Mouse (Mus musculus): ENCODE data around the gene Camkmt.
A peak's percentile ranks its signal among the peaks of the same experiment; 100 is the strongest.

The Camkmt gene

DNA sequence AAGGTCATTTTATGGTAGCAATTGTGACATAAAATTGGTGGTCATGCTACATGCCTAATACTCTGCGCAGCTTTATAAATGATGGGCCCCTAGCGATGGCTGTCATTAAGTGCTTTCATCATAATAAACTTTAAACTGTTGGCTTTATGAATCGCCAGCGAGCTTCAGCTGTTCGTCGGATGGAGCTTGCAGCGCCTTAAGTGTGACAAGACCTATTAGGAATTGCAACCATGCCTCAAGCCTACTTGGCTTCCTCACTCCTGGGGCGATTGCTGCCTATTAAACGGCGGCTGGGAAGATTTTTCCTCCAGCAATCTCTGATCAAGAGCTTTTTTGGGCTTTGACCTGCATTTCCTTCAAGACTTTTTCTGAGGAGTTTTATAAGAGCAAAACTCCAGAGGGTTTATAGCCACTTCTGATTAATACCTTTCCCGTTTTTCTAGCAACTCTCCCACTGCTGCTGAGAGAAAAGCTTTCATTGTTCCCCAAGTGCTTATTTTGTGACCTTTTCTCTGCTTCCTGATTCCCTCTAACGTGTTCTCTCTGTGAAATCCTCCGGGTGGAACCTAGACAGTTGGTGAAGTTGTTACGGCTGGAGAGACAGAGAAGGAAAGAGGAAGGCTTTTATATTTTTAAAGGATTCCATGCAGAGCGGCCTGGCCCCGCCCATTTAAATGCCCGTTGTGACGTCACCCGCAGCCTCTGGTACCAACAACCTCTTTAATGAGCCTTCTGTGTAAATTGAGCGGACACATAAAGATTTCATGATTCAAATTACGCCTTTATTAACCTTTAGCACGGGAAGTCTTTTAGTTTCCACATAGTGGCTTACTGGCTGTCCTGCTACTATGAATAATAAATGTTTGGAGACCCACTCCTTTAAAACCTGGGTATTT lies 373.4 kb downstream of the Camkmt start:
- DNase-seq (ENCODE audit: low read depth) = no peak

- DNase-seq (ENCODE audit: low read depth) = no peak
Observed at GRCm38 (mm10) chr17:85464466-85465411, 374.4 kb downstream of the Camkmt start.

DNA sequence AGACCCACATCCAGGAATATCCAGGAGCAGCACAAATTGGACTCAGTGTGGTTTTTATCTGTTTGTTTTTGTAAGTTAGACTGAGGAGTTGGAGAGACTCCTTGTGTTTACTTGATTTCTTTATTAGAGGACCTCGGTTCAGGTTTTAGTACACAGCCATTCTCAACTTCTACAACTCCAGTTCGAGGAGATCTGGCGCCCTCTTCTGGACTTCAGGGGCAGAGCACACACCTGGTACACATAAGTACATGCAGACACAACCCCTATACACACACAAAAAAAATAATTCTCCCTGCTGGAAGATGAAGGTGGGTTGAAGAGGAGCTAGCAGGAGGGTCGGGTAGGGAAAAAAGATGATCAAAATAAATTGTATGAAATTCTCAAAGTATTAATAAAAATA lies 379.4 kb downstream of the Camkmt start:
- peak; percentile 1 for DNase-seq (ENCODE audit: low read depth)

DNA sequence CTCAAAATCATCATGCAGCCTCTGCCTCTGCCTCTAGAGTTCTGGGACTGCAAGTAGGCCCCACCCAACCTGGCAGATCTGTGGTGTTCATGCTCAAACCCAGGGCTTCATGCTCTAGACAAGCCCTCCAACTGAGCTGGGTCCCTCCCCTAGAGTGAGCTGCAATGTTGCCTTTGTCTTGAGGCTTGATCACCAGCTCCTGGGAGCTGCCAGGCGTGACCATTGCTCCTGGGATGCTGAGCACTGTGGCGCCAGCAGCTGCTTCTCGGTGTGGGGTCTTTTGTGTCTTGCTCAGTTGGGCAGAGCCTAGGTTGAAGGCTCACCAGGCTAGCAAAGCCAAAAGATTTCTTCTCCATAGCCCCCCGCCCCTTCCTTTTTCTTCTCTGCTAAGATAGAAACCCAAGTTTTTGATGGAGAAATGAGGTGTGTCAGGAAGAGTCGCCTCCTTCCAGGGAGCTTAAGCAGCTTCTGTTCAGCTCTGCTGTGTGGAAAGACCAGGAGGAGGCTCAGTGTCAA lies 382.4 kb downstream of the Camkmt start:
- no peak for DNase-seq (ENCODE audit: low read depth)

- DNase-seq (ENCODE audit: low read depth) = no peak
Observed at GRCm38 (mm10) chr17:85473217-85473616, 382.9 kb downstream of the Camkmt start.

- DNase-seq (ENCODE audit: low read depth) = no peak
Observed at GRCm38 (mm10) chr17:85473881-85474280, 383.5 kb downstream of the Camkmt start.

GRCm38 (mm10) chr17:85481241-85481640 lies 390.9 kb downstream of the Camkmt start:
- DNase-seq (ENCODE audit: low read depth) = no peak

GRCm38 (mm10) chr17:85483086-85483485 lies 392.7 kb downstream of the Camkmt start:
- DNase-seq (ENCODE audit: low read depth) = no peak

DNA sequence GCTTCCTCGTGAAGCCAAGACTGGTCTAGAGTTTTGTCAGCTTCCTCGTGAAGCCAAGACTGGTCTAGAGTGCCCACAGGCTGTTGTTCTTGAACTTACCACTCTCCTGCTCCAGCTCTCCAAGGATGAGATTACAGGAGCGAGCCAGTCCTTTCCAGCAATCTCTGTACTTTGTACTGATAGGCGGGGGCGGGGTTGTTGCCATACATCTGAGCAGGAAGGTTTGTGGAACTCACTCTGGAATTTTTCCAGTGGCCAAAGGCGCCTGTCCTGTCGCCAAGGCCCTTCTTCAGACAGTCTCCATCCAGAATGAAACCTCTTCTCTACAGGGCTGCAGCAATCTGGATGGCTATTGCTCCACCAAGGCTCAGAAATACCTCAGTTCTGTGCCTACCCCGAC lies 393.7 kb downstream of the Camkmt start:
- no peak for DNase-seq (ENCODE audit: low read depth)

DNA sequence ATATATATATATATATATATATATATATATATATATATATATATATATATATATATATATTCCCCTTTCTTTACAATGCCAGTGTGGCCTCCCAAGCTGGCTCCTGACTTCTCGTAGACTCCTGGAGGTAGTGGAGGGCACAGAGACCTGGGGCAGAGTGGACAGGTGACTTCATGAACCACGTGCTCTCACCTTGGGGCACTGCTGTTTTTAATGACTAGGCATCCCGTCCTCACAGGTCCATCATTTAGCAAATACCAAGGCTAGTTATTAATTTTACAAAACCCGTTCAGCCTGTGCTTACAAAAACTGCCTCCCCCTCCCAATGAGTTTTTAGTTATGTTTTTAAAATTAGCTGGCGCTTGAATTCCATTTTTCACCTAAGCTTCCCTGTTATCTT lies 394.2 kb downstream of the Camkmt start:
- no peak for DNase-seq (ENCODE audit: low read depth)

- DNase-seq (ENCODE audit: low read depth) = no peak
Observed at GRCm38 (mm10) chr17:85485065-85485945, 395.0 kb downstream of the Camkmt start.

GRCm38 (mm10) chr17:85485946-85486533 lies 395.7 kb downstream of the Camkmt start:
- no peak for DNase-seq (ENCODE audit: low read depth)

- DNase-seq (ENCODE audit: low read depth) = no peak
Observed at GRCm38 (mm10) chr17:85486585-85487480, 396.5 kb downstream of the Camkmt start.

DNA sequence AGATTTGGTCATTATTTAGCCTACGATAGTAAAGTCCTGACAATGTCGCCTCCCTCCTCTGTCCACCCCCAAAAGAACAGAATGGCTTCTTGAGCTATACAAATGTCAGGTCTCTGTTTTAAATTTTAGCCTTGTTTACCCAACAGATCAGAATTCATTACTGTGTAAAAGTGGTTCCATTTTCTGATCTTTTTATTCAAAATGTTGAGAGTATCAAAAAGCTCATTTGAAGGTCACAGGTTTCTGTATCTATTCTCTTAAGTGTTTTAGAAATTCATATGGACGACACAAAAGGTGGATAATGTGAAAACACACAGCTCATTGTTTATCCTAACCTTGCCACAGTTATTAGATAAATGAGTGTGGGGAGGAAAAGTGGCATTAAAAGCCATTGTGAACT lies 397.2 kb downstream of the Camkmt start:
- DNase-seq (ENCODE audit: low read depth) = no peak

DNA sequence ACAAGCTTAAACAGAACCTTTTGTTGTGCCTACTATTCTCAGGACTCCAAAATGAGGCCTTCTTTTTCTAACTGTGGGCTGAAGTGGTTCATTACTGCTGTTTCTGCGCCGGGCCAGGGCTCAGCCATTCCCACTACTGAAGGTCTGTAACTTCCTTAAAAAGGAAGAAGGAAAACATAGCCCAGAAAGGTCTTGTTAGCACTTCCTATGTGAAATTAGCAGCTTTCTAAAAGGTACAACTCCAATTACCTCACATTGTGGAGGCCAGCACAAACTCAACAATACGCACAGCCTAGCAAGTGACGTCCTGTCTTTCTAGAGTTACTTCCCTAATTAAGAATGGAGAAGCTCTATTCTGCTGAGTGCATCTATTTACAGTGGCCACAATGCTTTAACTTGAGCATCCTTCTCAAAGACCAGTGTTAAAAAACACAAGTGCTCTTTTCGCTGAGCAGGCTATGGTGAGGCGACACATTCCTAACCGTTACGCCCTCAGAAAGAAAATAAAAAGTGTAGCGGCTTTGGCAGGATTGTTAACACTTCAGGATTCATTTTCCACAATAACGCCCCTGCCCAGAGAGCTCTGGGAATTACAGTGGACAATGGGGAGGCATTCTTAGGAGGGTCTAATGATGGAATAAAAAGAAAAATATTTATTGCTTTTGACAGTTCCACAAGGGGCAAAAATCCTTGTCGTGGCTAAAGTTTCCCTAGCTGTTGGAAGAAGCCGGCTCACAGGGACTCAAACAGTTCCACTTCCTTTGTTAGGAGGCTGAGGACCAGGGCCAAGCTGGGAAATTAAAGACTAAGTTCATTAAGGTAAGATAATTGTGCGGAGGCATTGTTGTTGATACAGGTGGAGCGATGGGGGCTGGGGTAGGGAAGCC lies 398.5 kb downstream of the Camkmt start:
- DNase-seq (ENCODE audit: low read depth) = no peak

GRCm38 (mm10) chr17:85489488-85489980 lies 399.2 kb downstream of the Camkmt start:
- DNase-seq (ENCODE audit: low read depth) = no peak

DNA sequence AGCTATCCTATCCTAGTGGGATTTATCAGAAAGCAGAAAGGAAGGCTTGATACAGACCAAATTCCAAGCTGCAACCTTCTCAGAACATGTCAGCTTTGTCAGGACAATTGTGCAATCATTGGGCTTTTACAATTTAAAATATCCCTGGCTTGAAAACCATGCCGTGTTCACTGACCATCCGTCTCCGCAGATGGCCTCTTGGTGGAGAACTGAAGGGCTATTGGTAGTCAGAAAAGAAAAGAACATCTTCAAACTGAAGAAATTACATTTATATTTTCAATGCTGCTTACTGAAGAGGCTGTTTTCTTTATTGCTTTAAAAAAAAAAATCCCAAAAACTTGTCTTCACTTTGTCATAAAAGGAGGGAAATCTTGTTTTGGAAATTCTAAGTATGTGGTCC lies 401.1 kb downstream of the Camkmt start:
- no peak for DNase-seq (ENCODE audit: low read depth)

GRCm38 (mm10) chr17:85493521-85493920 lies 403.2 kb downstream of the Camkmt start:
- DNase-seq (ENCODE audit: low read depth) = no peak

All from 416B (cell line).